Mouse (Mus musculus) spleen, adult 2 months (tissue): ENCODE measurements around the gene Fam129a. TPM values are rescaled to one million over a fixed set of nuclear protein-coding genes. Genes with fewer than 3 reads are reported as not detected.

Experiments
- DNase-seq, 2 experiments: peaks; one replicate each; pipeline versions ENCODE4 v3.0.0 to v3.0.0-alpha.2; 2012 to 2021; ENCODE audit warnings: low spot score in 2 of 2, low read depth in 1 of 2
- H3K27ac ChIP-seq: fragments of 200-500 bp; 2 replicates; pipeline ENCODE4 v1.5.1; 2012; ENCODE audit warnings: low read length, inconsistent platforms; ENCODE audit not compliant: insufficient read depth
- H3K27me3 ChIP-seq: fragments of 200-500 bp; 2 replicates; pipeline ENCODE4 v1.6.1; 2012; ENCODE audit warnings: mild to moderate bottlenecking, moderate library complexity, low read length, inconsistent platforms; ENCODE audit not compliant: control insufficient read depth, insufficient read depth
- H3K36me3 ChIP-seq: fragments of 200-500 bp; 2 replicates; pipeline ENCODE4 v1.6.1; 2012; ENCODE audit warnings: mild to moderate bottlenecking, low read length, inconsistent platforms; ENCODE audit not compliant: control insufficient read depth, insufficient read depth
- H3K4me1 ChIP-seq: fragments of 200-500 bp; 2 replicates; pipeline ENCODE4 v1.6.1; 2011; ENCODE audit warnings: inconsistent platforms; ENCODE audit not compliant: control insufficient read depth, insufficient read depth, insufficient read length
- H3K4me3 ChIP-seq: fragments of 200-500 bp; 2 replicates; pipeline ENCODE4 v1.5.1; 2011; ENCODE audit warnings: mild to moderate bottlenecking, inconsistent platforms; ENCODE audit not compliant: insufficient read depth, insufficient read length; ENCODE audit errors: extremely low read depth
- CTCF ChIP-seq: fragments of 200-500 bp; IDR thresholded peaks from 2 replicates; pipeline ENCODE4 v1.5.1; 2011; ENCODE audit warnings: mild to moderate bottlenecking, inconsistent platforms; ENCODE audit not compliant: insufficient read depth, insufficient read length, insufficient replicate concordance; ENCODE audit errors: extremely low read depth
- POLR2A ChIP-seq: fragments of 200-500 bp; IDR thresholded peaks from 2 replicates; pipeline ENCODE4 v1.6.1; 2011; ENCODE audit warnings: low read depth, low read length, inconsistent platforms
- WGBS: fragments of 180-500 bp; shearing (Covaris S2); methylation state at CpG from one replicate; pipeline ENCODE4 v1.1.7; 2018; 5-methylcytosine and 5-hydroxymethylcytosine counted together
- polyA plus RNA-seq: library from polyadenylated mRNA; depleted of rRNA; stranded (reverse); fragments of >200 nt; gene quantifications from 2 replicates; pipeline ENCODE4 v1.2.3, GENCODE M21; 2012

Fam129a gene
- polyA plus RNA-seq, 1 experiment: 6.0 TPM

DNA sequence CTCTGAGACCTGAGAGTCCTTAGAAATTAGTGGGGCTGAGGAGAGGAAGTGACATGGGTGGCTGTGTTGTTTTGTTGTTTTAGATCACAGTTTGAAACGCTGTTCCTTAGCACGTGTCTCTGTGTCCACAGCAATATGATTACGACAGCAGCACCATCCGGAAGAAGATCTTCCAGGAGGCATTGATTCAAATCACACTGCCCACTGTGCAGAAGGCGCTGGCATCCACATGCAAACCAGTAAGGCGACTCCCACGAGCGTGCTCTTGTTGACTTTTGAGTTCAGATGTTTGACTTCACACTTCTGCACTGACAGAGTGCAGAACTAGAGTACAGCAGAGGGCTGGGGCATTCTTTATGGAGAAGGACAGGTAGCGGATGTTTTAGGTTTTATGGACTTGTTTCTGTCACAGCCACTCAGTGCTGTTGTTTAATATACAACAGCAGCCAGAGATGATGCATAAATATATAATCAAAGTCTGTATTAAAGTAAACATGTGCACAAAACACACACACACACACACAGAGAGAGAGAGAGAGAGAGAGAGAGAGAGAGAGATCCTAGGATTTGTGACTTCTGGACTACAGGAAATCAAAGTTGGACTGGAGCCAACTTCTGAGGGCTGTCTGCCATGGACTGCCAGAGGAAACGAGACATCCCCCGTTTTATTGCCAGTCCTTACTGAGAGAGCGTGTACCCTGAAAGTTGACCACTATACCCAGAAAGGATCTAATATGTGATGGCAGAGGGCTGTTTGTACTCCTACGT, 138.2 kb downstream of the Fam129a start:
- WGBS: 56% methylated on average over 13 of the region's 13 CpGs
- Histone ChIP-seq H3K4me3 (no peak overlapping the region), H3K4me1 (peaks cover 11% of the 10 kb centered on the region; the same call in 1 of the 2 replicates), H3K27ac (no peak overlapping the region), H3K27me3 (no peaks in the 10 kb centered on the region), H3K36me3 (no peaks in the 10 kb centered on the region; the same call in 1 of the 2 replicates)
- DNase-seq: no peak
- TF ChIP-seq POLR2A (no peak), CTCF (no peak)

- no peak overlapping the region for H3K27ac ChIP-seq
- WGBS: 26% methylated on average over 2 of the region's 2 CpGs
- H3K4me1 ChIP-seq: peaks cover 11% of the 10 kb centered on the region; the same call in 1 of the 2 replicates
- no peaks in the 10 kb centered on the region for H3K27me3 ChIP-seq
- H3K36me3 ChIP-seq: no peaks in the 10 kb centered on the region; the same call in 1 of the 2 replicates
- no peak overlapping the region for H3K4me3 ChIP-seq
- TF ChIP-seq CTCF (no peak), POLR2A (no peak)
- no peak for DNase-seq
Observed at GRCm38 (mm10) chr1:151709734-151710022, 138.7 kb downstream of the Fam129a start.

GRCm38 (mm10) chr1:151710424-151711055, 139.6 kb downstream of the Fam129a start:
- Histone ChIP-seq H3K4me1 (peaks cover 11% of the 10 kb centered on the region; the same call in 1 of the 2 replicates), H3K27ac (no peak overlapping the region), H3K36me3 (no peaks in the 10 kb centered on the region), H3K4me3 (no peak overlapping the region), H3K27me3 (no peaks in the 10 kb centered on the region)
- no peak for DNase-seq
- TF ChIP-seq CTCF: no peak
- no peak for TF ChIP-seq POLR2A
- WGBS: 43% methylated on average over 5 of the region's 5 CpGs

DNA sequence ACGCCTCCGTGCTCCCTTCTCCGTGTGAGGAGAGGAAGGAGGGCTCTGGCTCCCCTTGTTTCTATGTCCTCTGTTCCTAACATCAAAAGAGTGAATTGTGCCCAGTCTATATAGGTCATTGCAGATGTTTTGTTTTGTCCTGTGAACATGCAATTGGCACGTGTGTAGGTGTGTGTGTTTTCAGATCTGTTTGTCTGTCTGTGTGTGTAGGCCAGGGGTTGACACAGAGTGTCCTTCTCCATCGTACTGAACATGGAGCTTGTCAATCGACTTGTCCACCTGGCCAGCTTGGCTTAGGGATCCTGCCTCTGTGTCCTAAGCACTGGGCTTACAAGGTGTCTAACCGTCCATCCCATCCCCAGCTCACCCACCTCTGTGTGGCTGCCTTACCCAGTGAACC, 140.1 kb downstream of the Fam129a start:
- DNase-seq: no peak
- TF ChIP-seq CTCF: no peak
- TF ChIP-seq POLR2A: no peak
- Histone ChIP-seq H3K27me3 (no peaks in the 10 kb centered on the region), H3K36me3 (no peaks in the 10 kb centered on the region), H3K27ac (no peak overlapping the region), H3K4me3 (no peak overlapping the region), H3K4me1 (peaks cover 11% of the 10 kb centered on the region; the same call in 1 of the 2 replicates)
- 85% methylated on average over 7 of the region's 7 CpGs for WGBS

DNA sequence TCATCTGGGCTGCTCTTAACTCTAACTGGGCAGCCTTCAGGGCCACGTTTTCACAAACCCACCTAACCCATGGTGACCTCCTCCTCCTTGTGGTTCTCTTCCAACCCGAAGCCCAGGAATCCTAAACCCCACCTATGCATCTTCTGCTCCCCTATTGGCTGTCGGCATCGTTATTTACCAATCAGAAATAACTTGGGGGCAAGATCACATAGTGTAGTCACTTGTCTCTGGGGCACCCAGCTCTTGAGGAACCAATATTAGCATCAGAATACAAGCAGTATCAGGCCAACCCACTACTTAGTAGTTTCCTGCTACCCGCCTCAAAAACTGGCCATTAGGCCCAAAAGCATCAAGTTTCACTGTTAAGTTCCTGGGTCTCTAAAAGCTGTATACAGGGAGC, 141.7 kb downstream of the Fam129a start:
- H3K27ac ChIP-seq: no peak overlapping the region
- H3K4me1 ChIP-seq: peaks cover 12% of the 10 kb centered on the region; the same call in 1 of the 2 replicates
- WGBS: 92% methylated on average over 5 of the region's 5 CpGs
- no peaks in the 10 kb centered on the region for H3K36me3 ChIP-seq
- no peak overlapping the region for H3K4me3 ChIP-seq
- no peak for DNase-seq
- H3K27me3 ChIP-seq: no peaks in the 10 kb centered on the region
- TF ChIP-seq POLR2A: no peak

DNA sequence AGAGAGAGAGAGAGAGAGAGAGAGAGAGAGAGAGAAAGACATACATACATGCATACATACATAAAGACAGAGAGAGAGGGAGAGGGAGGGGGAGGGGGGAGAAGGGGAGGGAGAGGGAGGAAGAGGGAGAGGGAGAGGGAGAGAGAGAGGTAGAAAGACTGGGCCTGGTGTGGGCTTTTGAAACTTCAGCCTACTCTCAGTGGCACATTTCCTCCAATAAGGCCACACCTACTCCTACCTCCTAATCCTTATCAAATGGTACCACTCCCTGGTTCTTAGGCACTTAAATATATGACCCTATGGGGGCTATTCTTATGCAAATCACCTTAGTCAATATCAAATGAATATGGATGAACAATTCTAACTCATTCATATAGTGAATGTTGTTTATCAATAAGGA, 142.6 kb downstream of the Fam129a start:
- Histone ChIP-seq H3K4me1 (peaks cover 15% of the 10 kb centered on the region; the same call in 1 of the 2 replicates), H3K4me3 (no peak overlapping the region), H3K36me3 (no peaks in the 10 kb centered on the region), H3K27ac (no peak overlapping the region), H3K27me3 (no peaks in the 10 kb centered on the region)
- DNase-seq: no peak
- no peak for TF ChIP-seq CTCF
- no peak for TF ChIP-seq POLR2A

- H3K27ac ChIP-seq: no peak overlapping the region
- no peaks in the 10 kb centered on the region for H3K27me3 ChIP-seq
- 91% methylated on average over 11 of the region's 11 CpGs for WGBS
- no peaks in the 10 kb centered on the region for H3K36me3 ChIP-seq
- TF ChIP-seq CTCF (no peak), POLR2A (no peak)
- no peak for DNase-seq
- no peak overlapping the region for H3K4me3 ChIP-seq
- peaks cover 8% of the 10 kb centered on the region; the same call in 1 of the 2 replicates for H3K4me1 ChIP-seq
Observed at GRCm38 (mm10) chr1:151716024-151716710, 145.2 kb downstream of the Fam129a start.
